Mouse (Mus musculus): Measurements from ENCODE around the gene Bend5.

GRCm38 (mm10) chr4:111475374-111475971, 60.7 kb downstream of the Bend5 start:
- TF ChIP-seq EP300 (IDR thresholded peaks at IDR 0.05; ENCODE audit: low read depth) (no peak), CTCF (IDR thresholded peaks at IDR 0.05; ENCODE audit: low read depth) (no peak)

Data from liver, postnatal 0 days (tissue).